Mouse (Mus musculus) kidney, embryonic 16.5 days (tissue): ENCODE data around the gene Nubp2. TPM values are rescaled to one million over a fixed set of nuclear protein-coding genes. Genes with fewer than 3 reads are reported as not detected.

Source experiments
- ATAC-seq: fragments of 200-750 bp; cut with Nextera tagmentation; 2 replicates; pipeline ENCODE4 v1.8.0; 2017; ENCODE audit warnings: moderate TSS enrichment; ENCODE audit not compliant: low FRiP score, low TSS enrichment
- H3K27ac ChIP-seq: fragments of 300-500 bp; sonication (generic); 2 replicates; pipeline ENCODE4 v1.5.1; 2014; ENCODE audit warnings: low read length
- H3K27me3 ChIP-seq: fragments of 300-500 bp; sonication (generic); 2 replicates; pipeline ENCODE4 v1.6.1; 2014; ENCODE audit warnings: low read length, control low read depth, mixed read lengths; ENCODE audit not compliant: insufficient read depth
- H3K36me3 ChIP-seq: fragments of 300-500 bp; sonication (generic); 2 replicates; pipeline ENCODE4 v1.6.1; 2014; ENCODE audit warnings: low read length, control low read depth, mixed read lengths; ENCODE audit not compliant: insufficient read depth
- H3K4me1 ChIP-seq: fragments of 300-500 bp; sonication (generic); 2 replicates; pipeline ENCODE4 v1.6.1; 2014; ENCODE audit warnings: low read length, control low read depth, mixed read lengths; ENCODE audit not compliant: insufficient read depth
- H3K4me2 ChIP-seq: fragments of 300-500 bp; sonication (generic); replicated peaks from 2 replicates; pipeline ENCODE4 v1.6.1; 2014; ENCODE audit warnings: low read depth, low read length
- H3K4me3 ChIP-seq: fragments of 300-500 bp; sonication (generic); 2 replicates; pipeline ENCODE4 v1.5.1; 2014; ENCODE audit warnings: mild to moderate bottlenecking, low read length
- H3K9ac ChIP-seq: fragments of 300-500 bp; sonication (generic); replicated peaks from 2 replicates; pipeline ENCODE4 v1.6.1; 2014; ENCODE audit warnings: low read length
- H3K9me3 ChIP-seq: fragments of 300-500 bp; sonication (generic); 2 replicates; pipeline ENCODE4 v1.6.1; 2016; ENCODE audit warnings: low read length, control low read depth
- WGBS: fragments of 180-500 bp; shearing (Covaris S2); extraction: QIAGEN DNeasy Blood & Tissue Kit; methylation state at CpG from one replicate; pipeline ENCODE4 v1.1.7; 2014; 5-methylcytosine and 5-hydroxymethylcytosine counted together
- polyA plus RNA-seq: library from polyadenylated mRNA; unstranded; fragments of >200 nt; fragmentation: Nextera tagmentation; extraction: Ambion mirVana; gene quantifications from 2 replicates; pipeline ENCODE4 v1.2.1, GENCODE M21; 2015

The Nubp2 gene
- polyA plus RNA-seq, 1 experiment from 2014 or later, result 67.1 TPM

GRCm38 (mm10) chr17:24867914-24868313, 18.2 kb downstream of the Nubp2 start:
- peaks cover 7% of the 10 kb centered on the region; the same call in 1 of the 2 replicates for H3K36me3 ChIP-seq
- H3K9ac ChIP-seq, result no peak overlapping the region
- H3K4me2 ChIP-seq, result no peak overlapping the region
- ATAC-seq, result no peak
- WGBS, result 92% methylated on average over 10 of the region's 10 CpGs
- H3K27me3 ChIP-seq, result no peaks in the 10 kb centered on the region
- H3K9me3 ChIP-seq, result no peaks in the 10 kb centered on the region
- H3K4me1 ChIP-seq, result no peaks in the 10 kb centered on the region
- H3K4me3 ChIP-seq, result no peak overlapping the region
- H3K27ac ChIP-seq, result no peak overlapping the region

- no peaks in the 10 kb centered on the region for H3K9me3 ChIP-seq
- H3K4me2 ChIP-seq, result no peak within 1 kb of the TSS
- no peaks in the 10 kb centered on the region for H3K4me1 ChIP-seq
- no peak for ATAC-seq
- no peak within 1 kb of the TSS for H3K9ac ChIP-seq
- peaks cover 17% of the 10 kb centered on the region for H3K36me3 ChIP-seq
- no peak within 1 kb of the TSS for H3K4me3 ChIP-seq
- 92% methylated on average over 8 of the region's 8 CpGs for WGBS
- H3K27me3 ChIP-seq, result no peaks in the 10 kb centered on the region
- H3K27ac ChIP-seq, result no peak within 1 kb of the TSS
These were observed 20.4 kb downstream of the Nubp2 start, which contains the start of gene Igfals for GRCm38 (mm10) chr17:24865776-24866175. Gene Igfals, plus strand, starts transcription at chr17:24865997.

GRCm38 (mm10) chr17:24861785-24862184, 24.4 kb downstream of the Nubp2 start:
- H3K36me3 ChIP-seq, result peaks cover 22% of the 10 kb centered on the region
- ATAC-seq, result no peak
- no peaks in the 10 kb centered on the region for H3K27me3 ChIP-seq
- no peak overlapping the region for H3K4me3 ChIP-seq
- 89% methylated on average over 3 of the region's 3 CpGs for WGBS
- H3K27ac ChIP-seq, result no peak overlapping the region
- no peak overlapping the region for H3K9ac ChIP-seq
- no peaks in the 10 kb centered on the region for H3K9me3 ChIP-seq
- H3K4me2 ChIP-seq, result no peak overlapping the region
- no peaks in the 10 kb centered on the region for H3K4me1 ChIP-seq

GRCm38 (mm10) chr17:24860076-24860475, 26.1 kb downstream of the Nubp2 start:
- Histone ChIP-seq H3K27me3 (no peaks in the 10 kb centered on the region), H3K4me2 (no peak overlapping the region), H3K4me1 (no peaks in the 10 kb centered on the region), H3K27ac (no peak overlapping the region), H3K36me3 (peaks cover 29% of the 10 kb centered on the region), H3K4me3 (no peak overlapping the region), H3K9me3 (no peaks in the 10 kb centered on the region), H3K9ac (no peak overlapping the region)
- 93% methylated on average over 8 of the region's 8 CpGs for WGBS
- ATAC-seq, result no peak

GRCm38 (mm10) chr17:24858967-24859366, 27.2 kb downstream of the Nubp2 start:
- Histone ChIP-seq H3K27ac (no peak overlapping the region), H3K4me3 (no peak overlapping the region), H3K4me1 (no peaks in the 10 kb centered on the region), H3K27me3 (no peaks in the 10 kb centered on the region), H3K9me3 (no peaks in the 10 kb centered on the region), H3K4me2 (no peak overlapping the region), H3K9ac (no peak overlapping the region), H3K36me3 (peaks cover 28% of the 10 kb centered on the region)
- 88% methylated on average over 6 of the region's 6 CpGs for WGBS
- no peak for ATAC-seq

GRCm38 (mm10) chr17:24857831-24858470, 28.2 kb downstream of the Nubp2 start:
- Histone ChIP-seq H3K27ac (no peak overlapping the region), H3K36me3 (peaks cover 28% of the 10 kb centered on the region), H3K4me1 (no peaks in the 10 kb centered on the region), H3K4me3 (no peak overlapping the region), H3K9me3 (no peaks in the 10 kb centered on the region), H3K4me2 (no peak overlapping the region), H3K9ac (no peak overlapping the region), H3K27me3 (no peaks in the 10 kb centered on the region)
- 85% methylated on average over 8 of the region's 8 CpGs for WGBS
- ATAC-seq, result no peak

- H3K27me3 ChIP-seq, result no peaks in the 10 kb centered on the region
- H3K27ac ChIP-seq, result no peak overlapping the region
- peaks cover 24% of the 10 kb centered on the region; the same call in 1 of the 2 replicates for H3K36me3 ChIP-seq
- no peaks in the 10 kb centered on the region for H3K4me1 ChIP-seq
- no peaks in the 10 kb centered on the region for H3K9me3 ChIP-seq
- WGBS, result 91% methylated on average over 13 of the region's 13 CpGs
- no peak overlapping the region for H3K4me3 ChIP-seq
- H3K4me2 ChIP-seq, result no peak overlapping the region
- no peak overlapping the region for H3K9ac ChIP-seq
- ATAC-seq, result no peak
These were observed 29.6 kb downstream of the Nubp2 start for GRCm38 (mm10) chr17:24856589-24856988.

- Histone ChIP-seq H3K9me3 (no peaks in the 10 kb centered on the region), H3K9ac (no peak overlapping the region), H3K27ac (no peak overlapping the region), H3K4me2 (no peak overlapping the region), H3K4me3 (no peak overlapping the region), H3K4me1 (0 out of 2 replicates have a peak, but pooled peaks cover 2% of the 10 kb centered on the region), H3K27me3 (no peaks in the 10 kb centered on the region), H3K36me3 (peaks cover 18% of the 10 kb centered on the region; the same call in 1 of the 2 replicates)
- 77% methylated on average over 3 of the region's 3 CpGs for WGBS
- no peak for ATAC-seq
These were observed 30.2 kb downstream of the Nubp2 start for GRCm38 (mm10) chr17:24855838-24856464.

GRCm38 (mm10) chr17:24851381-24852125, 34.6 kb downstream of the Nubp2 start:
- ATAC-seq, result no peak
- H3K27me3 ChIP-seq, result no peaks in the 10 kb centered on the region
- H3K4me3 ChIP-seq, result peak overlapping the region; percentile 75
- no peaks in the 10 kb centered on the region for H3K9me3 ChIP-seq
- H3K36me3 ChIP-seq, result 0 out of 2 replicates have a peak, but pooled peaks cover 11% of the 10 kb centered on the region
- H3K27ac ChIP-seq, result no peak overlapping the region
- H3K4me1 ChIP-seq, result peaks cover 9% of the 10 kb centered on the region
- peak overlapping the region; percentile 74; the same call in 1 of the 2 replicates for H3K9ac ChIP-seq
- peak overlapping the region; percentile 78 for H3K4me2 ChIP-seq
- 61% methylated on average over 10 of the region's 10 CpGs for WGBS
